Mouse (Mus musculus): ENCODE data around the gene Tmem233. TPM values are rescaled to one million over a fixed set of nuclear protein-coding genes. Genes with fewer than 3 reads are reported as not detected.

Tmem233 gene
- total and polyA plus RNA-seq, 3 experiments = not detected

- no peak overlapping the region for H3K9ac ChIP-seq (ENCODE audit: low read depth, low read length)
Observed at GRCm38 (mm10) chr5:116039706-116040105, 43.3 kb downstream of the Tmem233 start.

GRCm38 (mm10) chr5:116037731-116038130, 45.3 kb downstream of the Tmem233 start:
- no peak overlapping the region for H3K27ac ChIP-seq
- H3K4me1 ChIP-seq (ENCODE audit: control insufficient read depth, insufficient read depth, low read length) = no peaks in the 10 kb centered on the region
- no peak overlapping the region for H3K4me3 ChIP-seq
- TF ChIP-seq POLR2A (IDR thresholded peaks at IDR 0.05; ENCODE audit: insufficient read depth, low read depth, low read length) (no peak), CTCF (IDR thresholded peaks at IDR 0.05) (no peak), EP300 (IDR thresholded peaks at IDR 0.05; ENCODE audit: insufficient read depth, low read depth, low read length) (no peak)
- no peaks in the 10 kb centered on the region for H3K79me2 ChIP-seq (replicated peaks; ENCODE audit: control insufficient read depth, insufficient read depth, low read length)
- WGBS = 41% methylated on average over 12 of the region's 12 CpGs
- no peak for DNase-seq
- intact Hi-C loops (cut with DNase I) = no loop called here
- no peaks in the 10 kb centered on the region for H3K36me3 ChIP-seq (ENCODE audit: control insufficient read depth, insufficient read depth, low read length)
- no peaks in the 10 kb centered on the region; the same call in 1 of the 2 replicates for H3K27me3 ChIP-seq (ENCODE audit: control insufficient read depth, insufficient read depth, low read length)
- no peak overlapping the region for H3K9ac ChIP-seq (ENCODE audit: low read depth, low read length)

More at GRCm38 (mm10) chr5:116039706-116040105, 43.3 kb downstream of the Tmem233 start:
- Histone ChIP-seq H3K79me2 (replicated peaks; ENCODE audit: control insufficient read depth, insufficient read depth, low read length) (no peaks in the 10 kb centered on the region), H3K36me3 (ENCODE audit: control insufficient read depth, insufficient read depth, low read length) (no peaks in the 10 kb centered on the region), H3K4me1 (ENCODE audit: control insufficient read depth, insufficient read depth, low read length) (no peaks in the 10 kb centered on the region), H3K4me3 (no peak overlapping the region), H3K27ac (no peak overlapping the region), H3K27me3 (ENCODE audit: control insufficient read depth, insufficient read depth, low read length) (no peaks in the 10 kb centered on the region; the same call in 1 of the 2 replicates)
- intact Hi-C loops (cut with DNase I) = no loop called here
- 18% methylated on average over 11 of the region's 11 CpGs for WGBS
- no peak for TF ChIP-seq EP300 (IDR thresholded peaks at IDR 0.05; ENCODE audit: insufficient read depth, low read depth, low read length)
- no peak for TF ChIP-seq POLR2A (IDR thresholded peaks at IDR 0.05; ENCODE audit: insufficient read depth, low read depth, low read length)
- TF ChIP-seq CTCF (IDR thresholded peaks at IDR 0.05) = no peak
- no peak for DNase-seq

GRCm38 (mm10) chr5:116036465-116036864, 46.6 kb downstream of the Tmem233 start:
- H3K9ac ChIP-seq (ENCODE audit: low read depth, low read length) = no peak overlapping the region
- H3K79me2 ChIP-seq (replicated peaks; ENCODE audit: control insufficient read depth, insufficient read depth, low read length) = no peaks in the 10 kb centered on the region
- H3K27ac ChIP-seq = no peak overlapping the region
- H3K4me3 ChIP-seq = no peak overlapping the region
- no peaks in the 10 kb centered on the region for H3K36me3 ChIP-seq (ENCODE audit: control insufficient read depth, insufficient read depth, low read length)
- 71% methylated on average over 16 of the region's 16 CpGs for WGBS
- TF ChIP-seq CTCF (IDR thresholded peaks at IDR 0.05) = no peak
- no peak for TF ChIP-seq POLR2A (IDR thresholded peaks at IDR 0.05; ENCODE audit: insufficient read depth, low read depth, low read length)
- no peak for TF ChIP-seq EP300 (IDR thresholded peaks at IDR 0.05; ENCODE audit: insufficient read depth, low read depth, low read length)
- H3K27me3 ChIP-seq (ENCODE audit: control insufficient read depth, insufficient read depth, low read length) = no peaks in the 10 kb centered on the region; the same call in 1 of the 2 replicates
- intact Hi-C loops (cut with DNase I) = no loop called here
- no peaks in the 10 kb centered on the region for H3K4me1 ChIP-seq (ENCODE audit: control insufficient read depth, insufficient read depth, low read length)
- no peak for DNase-seq

GRCm38 (mm10) chr5:116031190-116031577, 51.9 kb downstream of the Tmem233 start:
- WGBS = 3% methylated on average over 14 of the region's 14 CpGs
- no peak overlapping the region for H3K4me3 ChIP-seq
- peak; percentile 80 for TF ChIP-seq CTCF (IDR thresholded peaks at IDR 0.05)
- no peak for TF ChIP-seq EP300 (IDR thresholded peaks at IDR 0.05; ENCODE audit: insufficient read depth, low read depth, low read length)

GRCm38 (mm10) chr5:116030566-116031189, 52.4 kb downstream of the Tmem233 start:
- no peak for DNase-seq
- H3K27me3 ChIP-seq (ENCODE audit: control insufficient read depth, insufficient read depth, low read length) = no peaks in the 10 kb centered on the region
- TF ChIP-seq EP300 (IDR thresholded peaks at IDR 0.05; ENCODE audit: insufficient read depth, low read depth, low read length) (no peak), CTCF (IDR thresholded peaks at IDR 0.05) (no peak), POLR2A (IDR thresholded peaks at IDR 0.05; ENCODE audit: insufficient read depth, low read depth, low read length) (no peak)
- no peak overlapping the region for H3K9ac ChIP-seq (ENCODE audit: low read depth, low read length)
- no peaks in the 10 kb centered on the region for H3K36me3 ChIP-seq (ENCODE audit: control insufficient read depth, insufficient read depth, low read length)
- no peaks in the 10 kb centered on the region for H3K4me1 ChIP-seq (ENCODE audit: control insufficient read depth, insufficient read depth, low read length)
- 12% methylated on average over 19 of the region's 19 CpGs for WGBS
- no peak overlapping the region for H3K4me3 ChIP-seq
- H3K79me2 ChIP-seq (replicated peaks; ENCODE audit: control insufficient read depth, insufficient read depth, low read length) = no peaks in the 10 kb centered on the region
- intact Hi-C loops (cut with DNase I) = no loop called here
- H3K27ac ChIP-seq = no peak overlapping the region

More at GRCm38 (mm10) chr5:116031190-116031577, 51.9 kb downstream of the Tmem233 start:
- Histone ChIP-seq H3K9ac (ENCODE audit: low read depth, low read length) (no peak overlapping the region), H3K4me1 (ENCODE audit: control insufficient read depth, insufficient read depth, low read length) (no peaks in the 10 kb centered on the region), H3K27ac (no peak overlapping the region), H3K27me3 (ENCODE audit: control insufficient read depth, insufficient read depth, low read length) (no peaks in the 10 kb centered on the region), H3K79me2 (replicated peaks; ENCODE audit: control insufficient read depth, insufficient read depth, low read length) (no peaks in the 10 kb centered on the region), H3K36me3 (ENCODE audit: control insufficient read depth, insufficient read depth, low read length) (no peaks in the 10 kb centered on the region)
- intact Hi-C loops (cut with DNase I) = no loop called here
- DNase-seq = peak; percentile 55 to 72

- no peak overlapping the region for H3K27ac ChIP-seq
- TF ChIP-seq EP300 (IDR thresholded peaks at IDR 0.05; ENCODE audit: insufficient read depth, low read depth, low read length) (no peak), POLR2A (IDR thresholded peaks at IDR 0.05; ENCODE audit: insufficient read depth, low read depth, low read length) (no peak), CTCF (IDR thresholded peaks at IDR 0.05) (no peak)
- WGBS = 27% methylated on average over 7 of the region's 7 CpGs
Observed at GRCm38 (mm10) chr5:116029071-116029470, 54.0 kb downstream of the Tmem233 start.

More at GRCm38 (mm10) chr5:116029071-116029470, 54.0 kb downstream of the Tmem233 start:
- Histone ChIP-seq H3K79me2 (replicated peaks; ENCODE audit: control insufficient read depth, insufficient read depth, low read length) (no peaks in the 10 kb centered on the region), H3K9ac (ENCODE audit: low read depth, low read length) (no peak overlapping the region), H3K4me1 (ENCODE audit: control insufficient read depth, insufficient read depth, low read length) (no peaks in the 10 kb centered on the region), H3K4me3 (no peak overlapping the region), H3K27me3 (ENCODE audit: control insufficient read depth, insufficient read depth, low read length) (no peaks in the 10 kb centered on the region), H3K36me3 (ENCODE audit: control insufficient read depth, insufficient read depth, low read length) (no peaks in the 10 kb centered on the region)
- intact Hi-C loops (cut with DNase I) = loop anchor here (10.0 kb wide), 1 partner anchor 374 kb away; no protein-coding TSS in a partner anchor
- DNase-seq = no peak

Data from heart, adult 2 months (tissue).